Mouse (Mus musculus) heart, embryonic 11.5 days (tissue): ENCODE data around the gene Klra4. TPM values are rescaled to one million over a fixed set of nuclear protein-coding genes. Genes with fewer than 3 reads are reported as not detected.

Experiments used
- polyA plus RNA-seq: library from polyadenylated mRNA; unstranded; fragments of >200 nt; fragmentation: Nextera tagmentation; extraction: Ambion mirVana; gene quantifications from 2 replicates; pipeline ENCODE4 v1.2.1, GENCODE M21; 2014

Klra4 gene
- polyA plus RNA-seq, 1 experiment from 2014 or later = not detected

Other genes with a start within 250 kb of the Klra4 start
- not detected in 2 replicates for gene Gm17631, start 204.6 kb downstream of the Klra4 start, polyA plus RNA-seq
- not detected in 2 replicates for gene Klra17, start 190.6 kb downstream of the Klra4 start, polyA plus RNA-seq
- gene Klra5, start 149.6 kb downstream of the Klra4 start, polyA plus RNA-seq = not detected in 2 replicates
- gene Klra6, start 40.3 kb downstream of the Klra4 start, polyA plus RNA-seq = not detected in 2 replicates
- gene Klra8, start 62.6 kb upstream of the Klra4 start, polyA plus RNA-seq = not detected in 2 replicates
- gene Klra9, start 125.8 kb upstream of the Klra4 start, polyA plus RNA-seq = not detected in 2 replicates
- not detected in 2 replicates for gene Klra7, start 166.1 kb upstream of the Klra4 start, polyA plus RNA-seq
- not detected in 2 replicates for gene Klra10, start 214.7 kb upstream of the Klra4 start, polyA plus RNA-seq